Mouse (Mus musculus): ENCODE measurements around the gene Cog8.

DNA sequence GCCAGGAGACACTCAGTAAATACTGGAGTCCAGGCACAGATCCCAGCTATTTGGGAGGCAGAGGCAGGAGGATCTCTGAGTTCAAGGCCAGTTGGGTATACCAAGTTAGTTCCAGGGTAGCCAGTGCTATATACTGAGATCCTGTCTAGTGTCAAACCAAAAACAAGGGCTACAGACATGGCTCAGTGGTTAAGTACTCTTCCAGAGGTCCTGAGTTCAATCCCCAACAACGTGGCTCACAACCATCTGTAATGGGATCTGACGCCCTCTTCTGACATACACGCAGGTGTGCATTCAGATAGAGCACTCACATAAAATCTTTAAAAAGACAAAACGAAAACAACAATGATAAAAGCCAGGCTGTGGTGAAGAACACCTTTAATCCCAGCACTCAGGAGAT is 7.0 kb downstream of the Cog8 start:
- TF ChIP-seq CTCF (IDR thresholded peaks at IDR 0.05; ENCODE audit: borderline replicate concordance, extremely low read depth, insufficient read depth, insufficient read length) (no peak), POLR2A (IDR thresholded peaks at IDR 0.05; ENCODE audit: borderline replicate concordance, extremely low read depth, insufficient read depth, insufficient read length, poor library complexity, severe bottlenecking) (no peak)
